16 mouse cellular contexts compared by ENCODE assay signal in genomic region chr11:86834050-86834449, GRCm38 (mm10). TPM values are rescaled to one million over a fixed set of nuclear protein-coding genes. Genes with fewer than 3 reads are reported as not detected.
A peak's percentile ranks its signal among the peaks of the same experiment; 100 is the strongest.
DNase-seq lines count a peak whose midpoint lies in the region; ATAC-seq lines count a peak whose summit lies in the region.
"Had no signal": no experiment of that assay in that cellular context is flagged by ENCODE, and none has a peak within 500 bp of the region (broad histone marks: within the 10 kb centered on the region; RNA-seq: fewer than 3 reads in every experiment).

No protein-coding gene starts in this region.

- no peaks in the 10 kb centered on the region for H3K27me3 ChIP-seq in forebrain, embryonic 10.5 days (ENCODE audit: poor library complexity, severe bottlenecking)
- H3K27me3 ChIP-seq in forebrain, embryonic 12.5 days, result no peaks in the 10 kb centered on the region
- H3K27me3 ChIP-seq: limb, embryonic 12.5 days; midbrain, embryonic 15.5 days; neural tube, embryonic 12.5 days had no signal

- H3K9me3 ChIP-seq in forebrain, embryonic 10.5 days, result no peaks in the 10 kb centered on the region
- H3K9me3 ChIP-seq in forebrain, embryonic 12.5 days, result no peaks in the 10 kb centered on the region
- H3K9me3 ChIP-seq: limb, embryonic 12.5 days; midbrain, embryonic 15.5 days; neural tube, embryonic 12.5 days had no signal

- DNase-seq in forebrain, embryonic 10.5 days (ENCODE audit: extremely low spot score, low spot score), result no peak
- peak; percentile 70 to 71 for DNase-seq in B cell, adult 2 months
- DNase-seq in brain, adult 2 months (ENCODE audit: low read depth, low spot score), result peak; percentile 43
- DNase-seq in kidney, postnatal 36 days, result peak; percentile 40 to 44
- no peak for DNase-seq in left cerebral cortex, postnatal 25 days (ENCODE audit: low spot score in 2 of 2)
- DNase-seq in lung, postnatal 14 days, result no peak
- no peak for DNase-seq in layer of hippocampus, postnatal 25 days (ENCODE audit: extremely low spot score in 1 of 2, low spot score in 1 of 2)
- DNase-seq: adrenal gland, adult 2 months; heart, postnatal 14 days; retina, postnatal 1 day; thymus, adult 18-20 months had no signal

- no peaks in the 10 kb centered on the region for H3K36me3 ChIP-seq in forebrain, embryonic 10.5 days (replicated peaks)
- no peaks in the 10 kb centered on the region for H3K36me3 ChIP-seq in forebrain, embryonic 12.5 days (replicated peaks)
- H3K36me3 ChIP-seq: limb, embryonic 12.5 days; midbrain, embryonic 15.5 days; neural tube, embryonic 12.5 days had no signal

- no peak for ATAC-seq in forebrain, embryonic 12.5 days (ENCODE audit: low FRiP score)
- ATAC-seq: forebrain, embryonic 16.5 days; midbrain, embryonic 15.5 days had no signal

- intact Hi-C loops in left cerebral cortex, postnatal 25 days (cut with DNase I), result no loop called here

- H3K4me2 ChIP-seq in forebrain, embryonic 12.5 days, result no peak overlapping the region
- H3K4me2 ChIP-seq: limb, embryonic 12.5 days; midbrain, embryonic 15.5 days; neural tube, embryonic 12.5 days had no signal

- WGBS in forebrain, embryonic 10.5 days, result 85% methylated on average over 7 of the region's 7 CpGs
- WGBS in forebrain, embryonic 12.5 days, result 82% methylated on average over 7 of the region's 7 CpGs

- no peak overlapping the region for H3K9ac ChIP-seq in forebrain, embryonic 12.5 days
- H3K9ac ChIP-seq: limb, embryonic 12.5 days; midbrain, embryonic 15.5 days; neural tube, embryonic 12.5 days had no signal

- H3K27ac ChIP-seq in forebrain, embryonic 10.5 days, result 0 out of 2 replicates have a peak overlapping the region, but pooled peaks have one; percentile 30
- H3K27ac ChIP-seq in forebrain, embryonic 12.5 days, result no peak overlapping the region
- H3K27ac ChIP-seq: limb, embryonic 12.5 days; midbrain, embryonic 15.5 days; neural tube, embryonic 12.5 days had no signal

- H3K4me3 ChIP-seq in forebrain, embryonic 10.5 days, result no peak overlapping the region
- H3K4me3 ChIP-seq in forebrain, embryonic 12.5 days (replicated peaks), result no peak overlapping the region
- H3K4me3 ChIP-seq: limb, embryonic 12.5 days; midbrain, embryonic 15.5 days; neural tube, embryonic 12.5 days had no signal

- peaks cover 6% of the 10 kb centered on the region for H3K4me1 ChIP-seq in forebrain, embryonic 10.5 days
- peaks cover 2% of the 10 kb centered on the region; the same call in 1 of the 2 replicates for H3K4me1 ChIP-seq in forebrain, embryonic 12.5 days
- H3K4me1 ChIP-seq: limb, embryonic 12.5 days; midbrain, embryonic 15.5 days; neural tube, embryonic 12.5 days had no signal

RNA-seq across cellular contexts. Expression of gene Dhx40, which starts 26.5 kb away (rescaled TPM):
- 39.7 and 41.6 TPM in 2 replicates for polyA plus RNA-seq in forebrain, embryonic 10.5 days (2016; fragmentation: Nextera tagmentation; extraction: Ambion mirVana)
- 44.0 and 48.2 TPM in 2 replicates for polyA plus RNA-seq in forebrain, embryonic 12.5 days (2016; fragmentation: Nextera tagmentation; extraction: Ambion mirVana)
- total RNA-seq in left cerebral cortex, postnatal 25 days (2021), result 10 to 100 TPM; 18.6 to 19.5 TPM
- 10 to 100 TPM; 29.2 to 33.9 TPM for total RNA-seq in layer of hippocampus, postnatal 25 days (2021)

Comparison
In these comparisons a context has a peak if more than half of its experiments do, and no peak if none do; other contexts are left out.
1. DNase-seq: peak in B cell, adult 2 months (2 of 2), brain, adult 2 months (single experiment) and kidney, postnatal 36 days (2 of 2); none in forebrain, embryonic 10.5 days (single experiment), left cerebral cortex, postnatal 25 days (0 of 2), lung, postnatal 14 days (single experiment) and layer of hippocampus, postnatal 25 days (0 of 2).